In the genomic region with DNA sequence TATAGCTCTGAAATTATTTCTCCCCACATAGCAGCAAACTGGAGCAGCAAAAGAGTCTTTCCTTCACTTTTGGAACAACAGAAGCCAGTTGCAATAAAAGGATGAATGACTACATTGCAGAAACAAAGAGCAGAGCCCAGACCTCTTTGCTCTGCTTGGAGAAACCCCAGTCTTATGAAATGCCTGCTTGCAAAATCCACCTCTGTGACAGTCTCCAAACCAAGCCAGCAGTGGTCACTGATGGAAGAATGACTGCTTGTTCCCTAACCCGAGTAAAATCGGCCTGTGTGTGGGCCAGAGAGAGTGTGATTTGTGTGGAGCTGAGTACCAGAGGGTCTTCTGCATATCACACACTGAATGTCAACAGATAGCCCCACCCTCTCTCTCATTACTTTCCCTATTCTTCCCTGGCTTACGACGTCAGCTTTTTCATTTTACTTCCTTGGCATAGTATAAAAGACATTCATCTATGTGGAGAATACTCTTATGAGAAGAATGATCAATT, we compare ENCODE assay signal across 18 mouse cellular contexts.
A peak's percentile ranks its signal among the peaks of the same experiment; 100 is the strongest.
DNase-seq lines count a peak whose midpoint lies in the region; ATAC-seq lines count a peak whose summit lies in the region.
"Had no signal": no experiment of that assay in that cellular context is flagged by ENCODE, and none has a peak within 500 bp of the region (broad histone marks: within the 10 kb centered on the region; RNA-seq: fewer than 3 reads in every experiment).

No protein-coding gene starts in this region.

- 0 out of 2 replicates have a peak, but pooled peaks cover 4% of the 10 kb centered on the region for H3K4me1 ChIP-seq in kidney, embryonic 16.5 days (ENCODE audit: insufficient read depth, low read length)
- 0 out of 2 replicates have a peak, but pooled peaks cover 2% of the 10 kb centered on the region for H3K4me1 ChIP-seq in kidney, embryonic 14.5 days (ENCODE audit: control insufficient read depth, insufficient read depth, low read length)
- H3K4me1 ChIP-seq: forebrain, embryonic 13.5 days; heart, embryonic 10.5 days; liver, embryonic 15.5 days; midbrain, embryonic 10.5 days; neural tube, embryonic 15.5 days had no signal

- H3K27me3 ChIP-seq in kidney, embryonic 16.5 days (ENCODE audit: insufficient read depth, low read length), result no peaks in the 10 kb centered on the region
- H3K27me3 ChIP-seq in kidney, embryonic 14.5 days (ENCODE audit: control insufficient read depth, insufficient read depth, low read length), result no peaks in the 10 kb centered on the region
- H3K27me3 ChIP-seq: embryonic facial prominence, embryonic 15.5 days; forebrain, embryonic 13.5 days; liver, embryonic 15.5 days; neural tube, embryonic 15.5 days had no signal

- no peaks in the 10 kb centered on the region for H3K9me3 ChIP-seq in kidney, embryonic 16.5 days (ENCODE audit: low read length)
- no peaks in the 10 kb centered on the region for H3K9me3 ChIP-seq in kidney, embryonic 14.5 days (ENCODE audit: control insufficient read depth, low read length)
- H3K9me3 ChIP-seq: embryonic facial prominence, embryonic 15.5 days; forebrain, embryonic 13.5 days; heart, embryonic 10.5 days; liver, embryonic 15.5 days; midbrain, embryonic 10.5 days; neural tube, embryonic 15.5 days had no signal

- no peak overlapping the region for H3K4me2 ChIP-seq in kidney, embryonic 16.5 days (replicated peaks; ENCODE audit: low read depth, low read length)
- no peak overlapping the region for H3K4me2 ChIP-seq in kidney, embryonic 14.5 days (replicated peaks; ENCODE audit: low read depth, low read length)
- H3K4me2 ChIP-seq: embryonic facial prominence, embryonic 15.5 days; forebrain, embryonic 13.5 days; liver, embryonic 15.5 days; neural tube, embryonic 15.5 days had no signal

- no peaks in the 10 kb centered on the region for H3K36me3 ChIP-seq in kidney, embryonic 16.5 days (ENCODE audit: insufficient read depth, low read length)
- no peaks in the 10 kb centered on the region for H3K36me3 ChIP-seq in kidney, embryonic 14.5 days (ENCODE audit: control insufficient read depth, insufficient read depth, low read length)
- H3K36me3 ChIP-seq: embryonic facial prominence, embryonic 15.5 days; heart, embryonic 10.5 days; liver, embryonic 15.5 days; midbrain, embryonic 10.5 days had no signal

- DNase-seq in adrenal gland, postnatal 10 days, result peak; percentile 64
- no peak for DNase-seq in adrenal gland, adult 18-20 months (ENCODE audit: low spot score in 2 of 2)
- DNase-seq in adrenal gland, postnatal 36 days, result peak; percentile 26 to 43
- DNase-seq in lung, postnatal 36 days, result peak; percentile 38
- DNase-seq in liver, result no peak
- no peak for DNase-seq in left cerebral cortex, adult 18-20 months (ENCODE audit: low spot score in 2 of 2)
- DNase-seq: cerebellum, adult 9-10 months; retina, postnatal 1 day; thymus, postnatal 25 days had no signal

- H3K9ac ChIP-seq in kidney, embryonic 16.5 days (replicated peaks; ENCODE audit: low read length), result no peak overlapping the region
- H3K9ac ChIP-seq in kidney, embryonic 14.5 days (ENCODE audit: low read depth, low read length), result no peak overlapping the region
- H3K9ac ChIP-seq: embryonic facial prominence, embryonic 15.5 days; forebrain, embryonic 13.5 days; liver, embryonic 15.5 days; neural tube, embryonic 15.5 days had no signal

- no peak for ATAC-seq in kidney, embryonic 16.5 days (ENCODE audit: low FRiP score, low TSS enrichment)
- ATAC-seq in kidney, embryonic 14.5 days (ENCODE audit: low FRiP score, low TSS enrichment), result no peak
- ATAC-seq: activated CD4-positive, CD25-positive, alpha-beta regulatory T cell, adult 4 months; forebrain, embryonic 13.5 days had no signal

- H3K27ac ChIP-seq in kidney, embryonic 16.5 days (ENCODE audit: low read length), result 0 out of 2 replicates have a peak overlapping the region, but pooled peaks have one; percentile 35
- no peak overlapping the region for H3K27ac ChIP-seq in kidney, embryonic 14.5 days (ENCODE audit: low read depth, low read length)
- H3K27ac ChIP-seq: embryonic facial prominence, embryonic 15.5 days; forebrain, embryonic 13.5 days; heart, embryonic 10.5 days; liver, embryonic 15.5 days; midbrain, embryonic 10.5 days; neural tube, embryonic 15.5 days had no signal

- 59% methylated on average over 4 of the region's 4 CpGs for WGBS in kidney, embryonic 16.5 days
- 81% methylated on average over 4 of the region's 4 CpGs for WGBS in kidney, embryonic 14.5 days

- no peak overlapping the region for H3K4me3 ChIP-seq in kidney, embryonic 16.5 days (ENCODE audit: low read length)
- H3K4me3 ChIP-seq in kidney, embryonic 14.5 days (ENCODE audit: low read length), result no peak overlapping the region
- H3K4me3 ChIP-seq: embryonic facial prominence, embryonic 15.5 days; forebrain, embryonic 13.5 days; heart, embryonic 10.5 days; liver, embryonic 15.5 days; midbrain, embryonic 10.5 days; neural tube, embryonic 15.5 days had no signal

Comparison
In these comparisons a context has a peak if more than half of its experiments do, and no peak if none do; other contexts are left out.
1. DNase-seq: peak in adrenal gland, postnatal 10 days (single experiment), adrenal gland, postnatal 36 days (2 of 2) and lung, postnatal 36 days (single experiment); none in adrenal gland, adult 18-20 months (0 of 2), liver (single experiment) and left cerebral cortex, adult 18-20 months (0 of 2).